Mouse (Mus musculus): ENCODE data around the gene Kansl2. TPM values are rescaled to one million over a fixed set of nuclear protein-coding genes. Genes with fewer than 3 reads are reported as not detected.
A peak's percentile ranks its signal among the peaks of the same experiment; 100 is the strongest.

The Kansl2 gene
- total RNA-seq, 2 experiments from 2014 or later, result 71.9 to 73.2 TPM

DNA sequence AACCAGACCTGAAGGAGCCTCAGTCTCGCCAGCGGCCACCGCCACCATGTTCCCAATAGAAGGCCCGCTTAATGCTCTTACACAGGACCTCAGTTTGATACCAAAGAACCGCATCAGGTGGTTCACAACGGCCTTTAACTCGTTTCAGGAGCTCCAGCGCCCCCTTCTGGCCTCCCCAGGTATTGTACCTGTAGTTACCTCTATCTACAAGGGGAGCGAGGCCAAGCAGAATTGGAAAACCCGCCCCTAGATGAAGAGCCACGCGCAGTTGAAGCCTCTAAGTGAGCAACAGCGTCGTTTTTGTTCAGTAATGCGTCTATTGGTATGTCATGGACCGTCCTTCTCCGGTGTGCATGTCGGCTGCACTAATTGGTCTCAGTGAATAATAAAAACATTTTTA lies 29.6 kb downstream of the Kansl2 start:
- DNase-seq (ENCODE audit: low spot score in 2 of 2), result peak; percentile 76 to 77

DNA sequence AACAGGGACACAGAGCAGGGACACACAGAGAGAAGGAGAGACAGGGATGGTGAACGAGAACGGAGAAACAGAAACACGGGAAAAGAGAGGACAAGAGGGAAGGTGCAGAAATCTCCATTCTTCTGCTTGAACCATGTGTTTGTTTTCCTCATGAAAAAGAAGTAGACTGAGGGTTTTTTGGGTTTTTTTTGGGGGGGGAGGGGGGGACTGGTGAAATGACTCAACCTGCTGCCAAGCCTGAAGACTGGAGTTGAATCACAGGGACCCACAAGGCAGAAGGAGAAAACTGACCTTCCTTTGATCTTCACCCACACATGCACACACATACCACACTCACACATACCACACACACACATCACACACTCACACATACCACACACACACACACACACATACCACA lies 30.7 kb downstream of the Kansl2 start:
- no peak for DNase-seq (ENCODE audit: low spot score in 2 of 2)

DNA sequence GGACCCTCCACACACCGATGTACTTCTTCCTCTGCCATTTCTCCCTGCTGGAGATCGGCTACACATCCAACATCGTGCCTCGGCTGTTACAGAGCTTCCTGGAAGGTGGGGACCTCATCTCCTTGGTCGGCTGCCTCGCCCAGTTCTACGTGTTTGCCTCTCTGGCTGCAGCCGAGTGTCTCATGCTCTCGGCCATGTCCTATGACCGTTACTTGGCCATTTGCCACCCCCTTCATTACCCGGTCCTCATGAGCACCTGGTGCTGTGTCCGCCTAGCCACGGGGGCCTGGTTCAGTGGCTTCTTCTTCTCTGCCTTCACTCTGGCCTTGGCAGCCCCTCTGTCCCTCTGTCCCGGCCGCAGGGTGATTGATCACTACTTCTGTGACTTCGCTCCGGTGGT lies 36.4 kb downstream of the Kansl2 start:
- DNase-seq (ENCODE audit: low spot score in 2 of 2), result no peak

DNA sequence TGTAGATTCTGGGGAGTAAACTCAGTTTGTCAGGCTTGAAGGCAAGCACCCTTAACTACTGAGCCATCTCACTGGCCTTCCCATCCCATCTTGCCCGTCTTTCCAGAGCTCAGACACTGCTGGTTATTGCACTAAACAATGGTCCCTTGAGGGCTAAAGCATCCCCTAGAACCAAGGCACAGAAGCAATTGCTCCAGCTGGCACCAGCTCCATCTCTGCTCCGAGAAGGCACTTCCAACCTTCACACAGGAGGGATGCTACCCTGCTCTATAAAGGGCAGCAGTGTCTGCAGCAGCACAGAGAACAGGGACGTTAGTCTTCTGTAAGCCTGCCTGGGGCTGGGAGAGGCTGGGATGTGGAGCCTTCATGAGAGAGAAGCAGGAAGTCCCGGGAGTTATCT lies 42.0 kb downstream of the Kansl2 start, which contains the start of gene Olfr279:
TSS of gene Olfr279 (plus strand) at position 301 of the 400 bp plus-strand sequence.
- no peak for DNase-seq (ENCODE audit: low spot score in 2 of 2)

DNA sequence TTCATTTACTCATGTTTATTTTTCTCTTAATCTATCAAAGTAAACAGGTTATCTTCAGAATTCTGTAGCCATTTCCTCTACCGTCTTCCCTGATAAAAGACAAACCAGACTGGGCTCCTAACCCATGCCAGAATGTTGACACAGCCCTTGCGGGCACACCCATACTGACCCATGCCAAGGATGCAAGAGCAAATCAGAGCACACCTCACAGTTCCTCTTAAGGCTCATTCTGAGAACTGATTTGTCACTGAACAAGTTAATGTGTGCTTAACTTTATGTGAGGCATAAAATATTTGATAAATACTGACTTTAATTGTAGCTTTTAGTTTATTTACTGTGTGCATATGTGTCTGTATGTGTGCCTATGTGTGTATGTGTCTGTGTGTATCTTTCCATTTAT lies 42.7 kb downstream of the Kansl2 start:
- no peak for DNase-seq (ENCODE audit: low spot score in 2 of 2)

DNA sequence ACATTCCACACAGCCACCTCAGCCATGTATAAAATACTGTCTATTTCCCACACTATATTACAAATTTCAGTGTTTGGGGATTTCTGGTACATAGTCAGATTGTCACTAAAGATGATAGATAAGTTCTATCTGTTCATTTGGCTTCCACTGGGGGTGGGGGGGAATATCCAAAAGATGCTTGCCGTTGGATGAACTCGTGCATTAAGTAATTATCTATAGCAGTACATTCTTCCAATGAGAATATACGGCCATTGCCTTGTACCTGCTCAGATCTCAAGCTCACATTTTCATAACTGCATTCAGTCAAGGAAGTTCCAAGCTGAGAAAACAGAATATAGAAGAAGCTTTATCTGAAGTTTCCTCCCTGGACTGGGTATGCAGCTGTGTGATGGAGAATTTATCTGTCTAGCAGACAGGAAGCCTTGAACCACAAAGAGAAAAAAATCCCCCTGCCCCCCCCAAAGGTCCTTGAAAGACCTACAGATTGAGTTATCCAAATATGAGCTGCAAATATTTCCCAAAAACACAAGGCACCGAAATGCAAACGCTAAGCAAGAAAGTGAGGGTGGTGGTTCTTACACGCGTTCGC lies 47.5 kb downstream of the Kansl2 start:
- DNase-seq (ENCODE audit: low spot score in 2 of 2), result no peak

DNA sequence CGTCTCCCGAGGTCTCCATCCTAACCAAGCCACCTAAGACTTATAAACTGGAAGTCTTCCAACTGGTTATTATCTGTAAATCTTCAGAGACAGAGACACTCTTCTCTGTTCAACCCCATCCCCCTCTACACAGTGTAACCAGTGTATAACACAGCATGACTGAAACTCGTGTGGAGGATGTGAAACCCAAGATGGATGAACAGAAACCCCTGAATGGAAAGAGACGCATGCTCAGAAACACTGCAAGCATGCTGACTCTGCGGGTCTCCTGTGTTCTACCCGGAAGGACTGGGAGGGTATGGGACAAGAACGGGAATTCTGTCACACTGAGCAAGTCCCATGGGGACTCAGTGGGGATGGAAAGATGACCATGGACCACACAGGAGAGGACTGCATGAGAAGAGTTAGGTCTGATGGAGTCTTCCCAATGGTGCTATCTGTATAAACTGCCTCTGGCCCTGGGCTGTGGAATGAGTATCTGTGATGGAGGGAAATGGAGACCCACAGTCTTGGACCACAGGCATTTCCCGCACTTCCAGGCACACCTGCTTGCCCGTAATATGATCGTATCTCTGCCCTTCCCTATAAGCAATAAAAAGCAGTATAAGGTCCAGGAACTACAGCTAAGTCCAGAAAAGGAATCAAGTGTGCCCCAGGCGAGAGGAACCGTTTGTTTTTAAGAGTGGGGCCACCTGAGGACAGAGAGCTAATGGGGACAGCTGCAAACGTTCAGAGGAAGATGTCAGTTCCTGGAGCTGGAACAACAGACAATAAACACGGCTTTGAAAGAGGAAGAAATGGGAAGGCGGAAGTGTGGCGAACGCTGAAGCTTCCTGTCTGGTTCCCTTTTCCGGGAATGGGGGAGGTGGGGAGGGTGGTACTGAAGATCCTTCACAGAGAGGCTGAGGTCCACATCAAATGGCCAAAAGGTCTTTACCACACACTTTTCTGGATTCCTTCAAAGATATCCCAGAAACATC lies 49.9 kb downstream of the Kansl2 start:
- DNase-seq (ENCODE audit: low spot score in 2 of 2), result no peak

DNA sequence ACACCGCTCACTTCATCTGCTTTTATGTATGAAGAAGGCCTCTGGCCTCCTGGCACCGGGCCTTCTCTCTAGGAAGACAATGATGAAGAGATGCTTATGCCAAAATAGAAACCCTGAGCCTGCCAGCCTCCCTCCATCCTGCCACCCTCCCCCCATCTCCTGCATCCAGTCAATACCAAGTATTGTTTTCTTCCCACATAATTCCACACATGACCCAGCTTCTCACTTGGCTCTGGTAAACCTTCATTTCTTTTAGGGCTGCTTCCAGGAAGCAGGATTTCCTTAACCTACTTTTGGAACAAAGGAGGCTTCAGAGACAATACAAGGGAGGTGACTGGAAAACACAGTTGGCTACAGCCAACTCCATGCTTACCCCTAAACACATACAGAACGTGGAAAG lies 51.4 kb downstream of the Kansl2 start, which contains the start of gene Lalba:
TSS of gene Lalba (minus strand) at position 21 of the 400 bp plus-strand sequence.
- no peak for DNase-seq (ENCODE audit: low spot score in 2 of 2)

DNA sequence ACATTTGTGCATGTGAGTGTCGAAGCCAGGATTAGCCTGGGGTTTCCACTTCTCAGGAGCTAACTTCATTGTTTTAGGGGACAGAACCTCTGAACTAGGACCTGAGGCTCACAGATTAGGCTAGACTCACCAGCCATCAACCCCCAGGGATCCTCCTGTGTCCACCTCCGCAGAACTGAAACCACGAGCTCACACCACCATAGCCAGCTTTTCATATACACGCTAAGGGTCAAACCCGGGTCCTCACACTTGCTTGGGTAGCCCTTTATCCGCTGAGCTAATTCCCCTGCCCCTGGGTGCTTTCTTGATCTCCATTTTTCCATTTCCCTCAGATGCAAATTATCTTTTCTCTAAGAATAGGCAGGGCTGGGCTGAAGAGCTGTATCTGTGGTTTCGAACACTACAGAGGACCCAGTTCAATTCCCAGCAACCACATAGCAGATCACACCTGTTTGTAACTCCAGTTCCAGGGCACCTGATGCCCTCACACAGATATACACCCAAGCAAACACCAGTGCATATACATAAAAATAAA lies 54.4 kb downstream of the Kansl2 start:
- no peak for DNase-seq (ENCODE audit: low spot score in 2 of 2)

DNA sequence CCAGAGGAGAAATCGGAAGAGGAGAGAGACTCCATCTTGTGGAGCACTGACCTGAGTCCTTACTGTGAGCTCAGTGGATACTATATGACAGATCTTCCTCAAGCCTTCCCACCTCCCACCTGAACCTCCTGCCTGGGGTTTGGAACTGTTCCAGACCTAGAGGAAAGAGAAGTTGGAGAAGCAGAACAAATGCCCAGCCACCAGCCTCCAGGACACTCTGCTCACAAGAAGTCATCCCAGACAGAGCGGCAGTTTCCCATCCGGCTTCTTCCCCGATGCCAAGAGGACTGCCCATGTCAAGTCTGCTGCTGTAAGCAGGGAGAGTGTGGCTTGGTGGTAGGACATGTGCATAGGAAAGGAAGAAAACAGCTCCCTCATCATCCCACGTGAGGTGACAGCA lies 57.8 kb downstream of the Kansl2 start:
- DNase-seq (ENCODE audit: low spot score in 2 of 2), result no peak

DNA sequence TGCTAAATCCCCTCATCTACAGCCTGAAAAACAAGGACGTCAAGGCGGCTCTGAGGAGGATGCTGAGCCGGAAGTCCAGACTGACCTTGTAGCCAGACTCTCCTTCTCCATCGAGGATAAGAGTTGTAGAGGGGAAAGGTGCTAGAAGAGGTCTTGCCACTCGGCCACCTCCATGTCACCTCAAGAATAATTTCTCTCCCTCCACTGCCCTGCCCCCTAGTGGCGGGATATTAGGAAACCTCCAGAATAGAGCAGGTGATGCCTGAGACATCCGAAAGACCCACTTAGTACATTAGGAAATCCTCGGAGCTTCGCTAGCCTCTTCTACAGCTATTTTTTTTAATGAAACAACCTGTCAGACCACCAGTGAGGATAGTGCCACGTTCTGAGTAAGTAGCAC lies 58.7 kb downstream of the Kansl2 start:
- peak; percentile 40 to 44 for DNase-seq (ENCODE audit: low spot score in 2 of 2)

DNA sequence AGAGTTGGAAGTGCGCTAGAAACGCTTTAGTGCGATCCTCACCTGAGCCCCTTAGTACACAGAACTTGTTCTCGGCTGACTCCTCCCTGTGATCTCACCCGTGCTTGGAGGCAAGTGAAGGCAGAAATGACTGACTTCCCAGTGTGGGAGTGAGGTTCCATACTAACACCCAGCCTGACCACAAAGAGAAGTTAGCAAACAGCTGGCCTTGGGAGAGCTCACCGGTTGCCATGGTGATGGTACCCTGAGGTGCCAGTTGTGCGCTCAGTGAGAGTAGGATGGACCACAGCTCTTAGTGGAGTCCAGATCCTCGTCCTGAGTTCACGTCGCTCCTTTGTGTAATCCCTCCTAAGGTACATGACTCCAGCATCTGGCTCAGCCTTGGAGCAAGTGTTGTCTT lies 59.1 kb downstream of the Kansl2 start:
- DNase-seq (ENCODE audit: low spot score in 2 of 2), result no peak

DNA sequence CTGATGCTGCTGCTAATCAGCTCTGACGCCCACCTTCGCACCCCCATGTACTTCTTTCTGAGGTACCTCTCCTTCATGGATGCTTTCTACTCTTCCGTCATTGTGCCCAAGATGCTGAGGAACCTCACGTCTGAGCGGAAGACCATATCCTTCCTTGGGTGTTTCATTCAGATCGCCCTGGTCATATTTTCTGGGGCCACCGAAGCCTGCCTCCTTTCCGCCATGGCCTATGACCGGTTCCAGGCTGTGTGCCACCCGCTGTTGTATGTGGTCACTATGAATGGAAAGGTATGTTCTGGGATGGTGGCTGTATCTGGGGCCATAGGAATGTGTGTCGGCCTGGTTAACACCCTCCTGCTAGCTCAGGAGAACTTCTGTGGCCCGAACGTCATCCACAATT lies 62.5 kb downstream of the Kansl2 start:
- DNase-seq (ENCODE audit: low spot score in 2 of 2), result no peak

DNA sequence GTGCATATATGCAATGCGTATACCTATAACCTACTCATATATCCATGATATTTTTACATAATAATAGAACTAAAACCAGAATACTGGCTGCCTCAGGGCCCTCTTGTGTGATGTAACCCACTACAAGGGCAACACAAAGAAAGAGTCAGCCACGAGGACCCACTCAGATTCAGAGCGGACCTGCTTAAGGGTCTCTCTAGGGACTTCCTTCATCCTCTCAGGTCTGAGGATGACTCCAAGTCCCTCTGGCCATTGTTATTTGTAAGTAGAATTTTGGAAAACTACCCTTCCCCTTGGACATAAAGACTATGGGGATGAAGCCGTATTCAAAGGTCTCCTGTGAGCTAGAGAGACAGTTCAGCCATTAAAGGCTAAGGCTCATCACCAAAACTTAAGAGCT lies 64.5 kb downstream of the Kansl2 start, which contains the start of gene OR5BS1P:
TSS of gene OR5BS1P (plus strand) at position 301 of the 400 bp plus-strand sequence.
- no peak for DNase-seq (ENCODE audit: low spot score in 2 of 2)

Small RNA genes within 50 kb of the gene (microRNA-seq; reads per million reads assigned to microRNA genes)
- 2.7 to 3.6 reads per million in 2 experiments for gene Mir1291

Other genes with a start within 250 kb of the Kansl2 start
- gene Zfp641, start 238.1 kb downstream of the Kansl2 start, total RNA-seq (2021), result 1 to 10 TPM; 8.2 to 8.5 TPM
- gene Olfr285, start 216.9 kb downstream of the Kansl2 start, total RNA-seq (2021), result not detected
- gene Olfr284, start 193.3 kb downstream of the Kansl2 start, total RNA-seq (2021), result not detected
- not detected for gene Olfr283, start 153.3 kb downstream of the Kansl2 start, total RNA-seq (2021)
- not detected for gene Olfr282, start 103.0 kb downstream of the Kansl2 start, total RNA-seq (2021)
- gene Olfr281, start 81.7 kb downstream of the Kansl2 start, total RNA-seq (2021), result not detected
- not detected for gene OR5BS1P, start 64.4 kb downstream of the Kansl2 start, total RNA-seq (2021)
- gene Lalba, start 51.5 kb downstream of the Kansl2 start, total RNA-seq (2021), result not detected
- gene Olfr279, start 41.9 kb downstream of the Kansl2 start, total RNA-seq (2021), result not detected
- 10 to 100 TPM; 36.0 to 51.6 TPM for gene Ccnt1, start 36.7 kb upstream of the Kansl2 start, total RNA-seq (2021)
- gene 4930415O20Rik, start 36.7 kb upstream of the Kansl2 start, total RNA-seq (2021), result not detected
- gene Adcy6, start 75.8 kb upstream of the Kansl2 start, total RNA-seq (2021), result 10 to 100 TPM; 41.4 to 44.6 TPM
- 100 to 1,000 TPM; 139 to 147 TPM for gene Cacnb3, start 96.6 kb upstream of the Kansl2 start, total RNA-seq (2021)
- 10 to 100 TPM; 78.3 to 81.4 TPM for gene Ddx23, start 128.6 kb upstream of the Kansl2 start, total RNA-seq (2021)
- gene Rnd1, start 143.2 kb upstream of the Kansl2 start, total RNA-seq (2021), result 10 to 100 TPM; 31.2 to 34.3 TPM
- 10 to 100 TPM in 1 of 2 experiments, 1 to 10 TPM in 1; 9.7 to 14.2 TPM for gene Ccdc65, start 173.9 kb upstream of the Kansl2 start, total RNA-seq (2021)
- 1 to 10 TPM; 2.2 to 2.6 TPM for gene Fkbp11, start 193.9 kb upstream of the Kansl2 start, total RNA-seq (2021)
- 100 to 1,000 TPM; 636 TPM for gene Arf3, start 228.9 kb upstream of the Kansl2 start, total RNA-seq (2021)
- under 1 TPM; 0.25 to 0.37 TPM for gene Wnt10b, start 243.9 kb upstream of the Kansl2 start, total RNA-seq (2021)